Mouse (Mus musculus): ENCODE measurements around the gene Tgoln1.

Tgoln1 gene

DNA sequence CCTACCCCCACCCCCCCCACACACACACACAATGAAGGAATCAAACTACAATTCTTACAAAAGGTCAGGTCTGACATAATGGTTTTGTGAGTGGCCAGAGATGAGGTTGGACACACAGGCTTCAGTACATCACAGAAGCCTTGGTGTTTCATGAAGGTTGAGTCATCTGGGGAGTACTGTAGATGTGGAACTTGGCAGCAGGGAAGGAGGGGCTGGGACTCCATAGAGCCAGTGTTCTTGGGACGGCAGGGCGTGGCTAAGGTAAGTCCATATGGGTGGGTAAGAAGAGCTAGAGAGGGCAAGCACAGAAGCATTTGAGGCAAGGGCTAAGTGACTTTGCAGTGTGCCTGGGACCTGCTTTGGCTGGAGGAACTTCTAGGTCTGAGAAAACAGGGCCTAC is 12.7 kb downstream of the Tgoln1 start:
- in situ Hi-C loops (cut with MboI; ENCODE audit: low pct_unique_long_range_greater_than_20kb in 1 of 2, low sequenced_read_pairs in 2 of 2, unreplicated experiment in 1 of 2) = no loop called here

DNA sequence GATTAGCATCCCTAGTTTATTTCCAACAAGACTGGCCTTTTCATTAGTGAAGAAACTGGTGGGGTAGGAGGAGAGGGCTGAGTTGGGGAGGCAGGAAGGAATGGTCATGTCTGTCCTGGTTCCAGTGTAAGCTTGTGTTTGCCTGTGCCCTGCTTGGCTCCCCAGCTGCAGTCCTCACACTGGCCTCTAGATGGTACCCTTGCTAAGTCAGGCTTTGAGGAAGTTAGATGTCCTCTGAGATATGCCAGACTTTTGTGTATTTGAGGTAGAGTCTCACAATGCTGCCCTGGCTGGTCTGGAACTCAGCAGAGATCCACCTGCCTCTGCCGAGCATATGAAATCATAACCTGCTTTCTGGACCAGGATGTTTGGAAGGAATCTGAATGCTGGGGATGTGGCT is 15.1 kb downstream of the Tgoln1 start:
- in situ Hi-C loops (cut with MboI; ENCODE audit: low pct_unique_long_range_greater_than_20kb in 1 of 2, low sequenced_read_pairs in 2 of 2, unreplicated experiment in 1 of 2) = no loop called here

DNA sequence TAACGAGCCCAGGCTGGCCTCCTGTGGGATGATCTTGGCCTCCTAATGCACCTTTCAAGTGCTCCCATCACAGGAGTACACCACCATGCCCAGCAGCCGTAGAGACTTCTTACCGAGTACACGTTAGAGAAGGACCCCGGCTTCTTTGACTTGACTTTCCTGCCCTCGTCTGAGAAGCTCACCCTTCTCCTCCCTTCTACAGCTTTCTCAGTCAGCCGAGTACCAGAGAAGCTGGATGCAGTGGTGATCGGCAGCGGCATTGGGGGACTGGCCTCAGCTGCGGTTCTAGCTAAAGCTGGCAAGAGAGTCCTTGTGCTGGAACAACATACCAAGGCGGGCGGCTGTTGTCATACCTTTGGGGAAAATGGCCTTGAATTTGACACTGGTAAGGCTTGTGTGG is 16.0 kb downstream of the Tgoln1 start:
- in situ Hi-C loops (cut with MboI; ENCODE audit: low pct_unique_long_range_greater_than_20kb in 1 of 2, low sequenced_read_pairs in 2 of 2, unreplicated experiment in 1 of 2) = no loop called here

DNA sequence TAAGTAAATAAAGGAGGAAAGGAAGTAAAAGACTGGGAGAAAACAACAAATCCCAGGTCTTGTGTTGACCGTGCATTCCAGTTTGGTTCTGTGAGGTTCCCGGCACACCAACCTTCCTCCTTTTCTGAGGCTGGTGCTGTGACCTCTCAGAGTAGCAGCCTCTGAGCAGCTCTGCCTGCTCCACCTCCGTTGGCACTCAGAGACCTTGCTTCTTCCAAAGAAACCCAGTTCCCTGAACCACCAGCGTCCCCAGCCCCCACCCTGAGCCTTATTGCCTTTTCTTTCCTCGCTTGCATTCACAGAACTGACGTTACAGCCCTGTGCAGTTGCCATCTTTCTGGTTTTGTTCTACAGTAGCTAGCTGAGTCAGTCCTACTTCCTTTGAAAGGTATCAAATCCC is 16.6 kb downstream of the Tgoln1 start:
- in situ Hi-C loops (cut with MboI; ENCODE audit: low pct_unique_long_range_greater_than_20kb in 1 of 2, low sequenced_read_pairs in 2 of 2, unreplicated experiment in 1 of 2) = no loop called here

DNA sequence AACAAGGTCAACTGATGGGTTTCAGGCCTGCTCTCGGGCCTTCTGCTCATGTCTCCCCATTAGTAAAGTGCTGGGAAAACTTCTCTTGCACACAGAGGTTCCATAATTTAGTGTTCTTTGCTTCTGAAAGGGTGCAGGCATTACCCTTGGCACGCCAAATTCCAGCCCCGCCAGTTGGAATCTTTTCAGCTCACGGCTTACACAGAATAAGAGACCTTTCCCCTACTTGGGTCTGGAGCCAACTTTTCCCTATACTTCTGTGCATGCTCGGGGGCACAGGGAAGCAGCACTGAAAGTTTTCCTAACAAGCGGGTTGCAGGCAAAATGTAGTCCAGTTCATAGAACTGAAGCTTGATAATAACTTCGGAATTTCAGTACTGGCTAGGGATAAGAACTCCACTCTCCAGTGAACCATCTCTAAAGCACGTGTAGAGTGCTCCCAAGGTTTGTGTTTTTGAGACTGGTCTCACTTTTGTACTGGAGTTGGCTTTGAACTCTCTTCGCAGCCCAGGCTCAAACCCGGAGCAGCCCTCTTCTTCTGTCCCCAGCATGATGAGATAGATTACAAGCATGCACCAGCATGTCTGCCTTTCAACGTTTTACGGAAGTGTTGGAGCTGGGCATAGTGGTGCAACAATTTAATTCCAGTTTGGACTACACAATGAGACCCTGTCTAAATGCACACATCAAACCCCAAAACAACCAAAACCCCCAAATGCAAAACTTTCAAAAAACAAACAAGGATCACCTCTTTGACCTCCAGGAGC is 17.8 kb downstream of the Tgoln1 start:
- in situ Hi-C loops (cut with MboI; ENCODE audit: low pct_unique_long_range_greater_than_20kb in 1 of 2, low sequenced_read_pairs in 2 of 2, unreplicated experiment in 1 of 2) = no loop called here

DNA sequence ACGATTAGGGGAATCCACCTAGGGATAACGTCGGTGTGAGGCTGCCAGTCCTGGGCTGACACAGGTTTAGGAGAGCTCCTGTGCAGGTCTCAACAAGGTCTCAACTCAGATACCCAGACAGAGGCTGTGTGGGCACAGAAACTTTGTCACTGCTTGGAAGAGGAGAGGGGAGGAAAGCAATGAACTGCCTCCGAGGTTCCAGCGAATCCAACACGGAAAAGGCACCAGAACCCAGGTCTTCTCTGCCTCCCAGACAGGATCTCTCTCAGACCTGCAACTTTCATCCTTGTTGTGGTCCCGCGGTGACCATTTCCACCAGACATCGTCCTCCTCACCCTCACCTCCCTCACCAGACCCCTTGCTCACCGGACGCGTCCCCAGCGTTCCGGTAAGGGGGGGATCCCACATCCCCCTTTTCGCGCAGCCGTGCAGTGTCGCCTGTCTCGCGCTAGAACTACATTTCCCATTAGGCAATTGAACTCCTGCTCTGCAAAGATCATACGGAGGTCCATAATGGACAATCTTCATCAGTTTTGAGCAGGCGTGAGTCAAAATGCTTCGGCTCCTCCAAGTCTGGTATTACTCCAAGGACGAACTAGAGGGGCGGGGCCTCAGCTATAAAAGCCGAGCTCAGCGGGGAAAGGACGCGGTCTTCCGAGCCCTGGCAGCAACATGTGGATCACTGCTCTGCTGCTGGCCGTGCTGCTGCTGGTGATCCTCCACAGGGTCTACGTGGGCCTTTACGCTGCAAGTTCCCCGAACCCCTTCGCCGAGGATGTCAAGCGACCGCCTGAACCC is 18.6 kb downstream of the Tgoln1 start, which contains the start of the genes Elmod3 and Retsat:
Elmod3 (minus strand) TSS at position 458 of the 798 bp plus-strand sequence.
Retsat (plus strand) TSS at position 520 of the 798 bp plus-strand sequence.
- in situ Hi-C loops (cut with MboI; ENCODE audit: low pct_unique_long_range_greater_than_20kb in 1 of 2, low sequenced_read_pairs in 2 of 2, unreplicated experiment in 1 of 2) = no loop called here

DNA sequence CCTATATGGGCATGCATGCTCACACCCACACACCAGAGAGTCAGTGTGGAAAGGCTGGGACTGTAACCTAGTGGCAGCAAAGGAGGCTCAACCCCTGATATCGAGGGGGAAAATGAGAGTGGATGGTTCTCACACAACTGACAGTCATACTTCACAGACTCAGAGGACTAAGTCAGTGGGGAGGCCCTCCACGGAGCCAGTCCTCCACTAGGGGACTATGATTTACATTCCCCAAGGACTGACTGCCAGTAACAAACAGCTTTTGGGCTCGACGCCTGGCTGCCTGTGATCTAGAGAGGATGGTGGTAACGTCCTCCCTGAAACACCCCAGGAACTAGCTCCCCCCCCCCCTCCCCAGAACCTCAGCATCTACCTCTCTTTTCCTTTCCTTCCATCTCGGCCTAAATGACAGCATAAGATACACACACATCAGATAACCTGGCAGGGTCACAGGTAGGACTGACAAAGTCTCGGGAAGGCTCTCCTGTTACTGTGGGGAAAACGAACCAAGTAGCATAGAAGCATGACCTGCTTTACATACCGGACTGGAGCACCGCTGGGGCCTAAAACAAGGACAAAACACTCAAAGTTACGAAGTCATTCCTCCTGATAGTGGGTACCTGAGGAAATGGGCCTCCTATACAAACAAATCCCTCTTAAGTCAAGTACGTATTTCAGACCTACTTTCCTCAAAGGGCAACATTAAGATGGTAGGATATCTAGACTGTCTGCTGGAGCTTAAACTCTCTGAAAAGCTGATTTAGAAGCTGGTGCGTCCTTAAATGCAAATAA is 19.5 kb downstream of the Tgoln1 start:
- in situ Hi-C loops (cut with MboI; ENCODE audit: low pct_unique_long_range_greater_than_20kb in 1 of 2, low sequenced_read_pairs in 2 of 2, unreplicated experiment in 1 of 2) = no loop called here

DNA sequence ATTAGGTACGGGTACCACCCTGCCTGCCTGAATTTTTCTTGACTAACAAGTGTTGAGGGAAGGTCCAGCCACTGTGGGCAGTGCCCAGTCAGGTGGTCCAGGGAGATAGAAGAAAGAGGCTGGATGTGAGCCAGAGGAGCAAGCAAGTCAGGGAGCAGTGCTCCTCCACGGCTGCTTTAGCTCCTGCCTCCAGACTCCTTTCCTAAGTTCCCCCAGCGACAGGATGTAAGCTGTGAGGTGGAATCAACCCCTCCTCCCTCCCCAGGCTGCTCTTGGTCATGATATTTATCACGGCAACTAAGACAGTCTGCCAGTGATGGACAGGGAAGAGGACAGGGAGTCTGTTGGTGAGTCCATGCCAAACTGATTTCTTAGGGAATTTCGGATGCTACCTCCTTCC is 22.9 kb downstream of the Tgoln1 start:
- in situ Hi-C loops (cut with MboI; ENCODE audit: low pct_unique_long_range_greater_than_20kb in 1 of 2, low sequenced_read_pairs in 2 of 2, unreplicated experiment in 1 of 2) = no loop called here

DNA sequence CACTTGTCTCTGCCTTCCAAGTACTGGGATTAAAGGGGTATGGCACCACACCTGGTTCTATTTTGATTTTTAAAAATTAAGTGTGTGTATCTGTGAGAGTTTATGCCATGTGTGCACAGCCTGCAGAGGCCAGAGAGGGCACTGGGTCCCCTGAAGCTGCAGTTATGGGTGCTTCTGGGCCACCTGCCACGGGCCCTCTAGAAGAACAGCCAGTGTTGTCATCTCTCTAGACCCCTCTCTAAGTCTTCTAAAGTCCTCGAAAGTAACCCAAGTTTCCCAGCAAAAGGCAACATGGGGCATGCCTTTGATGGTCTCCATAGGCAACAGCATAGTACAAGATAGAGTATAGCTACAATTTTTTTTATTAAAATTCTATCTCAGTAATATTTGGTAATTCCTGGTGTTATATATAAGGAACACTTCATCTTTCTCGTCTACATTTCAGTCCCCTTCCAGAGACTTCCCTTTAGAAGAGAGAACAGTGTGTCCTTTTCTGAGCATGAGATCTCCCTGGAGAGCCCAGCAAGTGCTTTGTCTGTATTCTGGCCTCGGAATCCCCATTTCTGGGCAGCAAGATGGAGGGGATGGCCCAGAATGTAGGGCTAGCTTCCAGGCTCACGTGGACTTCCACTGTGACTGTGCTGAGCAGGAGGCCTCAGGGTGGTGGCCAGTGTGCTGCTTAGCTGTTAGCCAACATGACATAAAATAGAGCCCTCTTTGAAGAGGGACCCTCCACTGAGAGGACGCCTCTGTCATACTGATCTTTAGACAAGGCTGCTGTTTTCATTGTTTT is 23.6 kb downstream of the Tgoln1 start:
- in situ Hi-C loops (cut with MboI; ENCODE audit: low pct_unique_long_range_greater_than_20kb in 1 of 2, low sequenced_read_pairs in 2 of 2, unreplicated experiment in 1 of 2) = no loop called here

DNA sequence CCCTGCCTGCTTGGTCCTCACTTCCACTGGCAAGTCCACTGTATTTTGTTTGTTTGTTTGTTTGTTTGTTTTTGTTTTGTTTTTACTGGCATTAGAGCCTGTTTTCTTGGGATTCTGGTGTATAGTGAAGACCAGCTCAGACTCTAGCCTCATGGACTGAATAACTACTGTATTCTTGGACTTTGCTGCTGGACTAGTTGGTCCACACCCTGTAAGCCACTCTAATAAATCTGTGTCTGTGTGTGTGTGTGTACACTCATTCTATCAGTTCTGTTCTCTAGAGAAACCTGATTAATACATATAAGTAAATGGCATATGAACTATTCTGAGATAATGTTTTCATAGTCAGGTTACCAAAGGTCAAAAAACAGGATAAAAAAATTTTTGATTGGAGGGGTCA is 26.7 kb downstream of the Tgoln1 start:
- in situ Hi-C loops (cut with MboI; ENCODE audit: low pct_unique_long_range_greater_than_20kb in 1 of 2, low sequenced_read_pairs in 2 of 2, unreplicated experiment in 1 of 2) = no loop called here

DNA sequence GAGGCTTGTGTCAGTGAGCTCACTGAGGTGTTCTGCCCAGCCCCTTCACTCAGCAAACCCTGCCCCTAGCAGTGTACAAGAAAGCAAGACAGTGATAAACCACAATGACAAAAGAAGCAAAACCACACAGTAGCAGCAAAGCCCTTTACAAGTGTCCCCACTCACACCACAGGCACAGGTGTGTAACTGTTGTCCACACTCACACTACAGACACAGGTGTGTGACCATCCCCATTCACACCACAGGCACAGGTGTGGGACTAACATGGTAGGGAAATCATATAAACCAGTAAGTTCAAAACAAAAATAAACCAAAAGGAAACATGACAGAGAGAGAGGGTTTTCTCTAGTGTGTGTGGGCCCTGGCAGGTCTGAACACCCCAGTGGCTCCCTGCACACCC is 28.5 kb downstream of the Tgoln1 start:
- in situ Hi-C loops (cut with MboI; ENCODE audit: low pct_unique_long_range_greater_than_20kb in 1 of 2, low sequenced_read_pairs in 2 of 2, unreplicated experiment in 1 of 2) = no loop called here

DNA sequence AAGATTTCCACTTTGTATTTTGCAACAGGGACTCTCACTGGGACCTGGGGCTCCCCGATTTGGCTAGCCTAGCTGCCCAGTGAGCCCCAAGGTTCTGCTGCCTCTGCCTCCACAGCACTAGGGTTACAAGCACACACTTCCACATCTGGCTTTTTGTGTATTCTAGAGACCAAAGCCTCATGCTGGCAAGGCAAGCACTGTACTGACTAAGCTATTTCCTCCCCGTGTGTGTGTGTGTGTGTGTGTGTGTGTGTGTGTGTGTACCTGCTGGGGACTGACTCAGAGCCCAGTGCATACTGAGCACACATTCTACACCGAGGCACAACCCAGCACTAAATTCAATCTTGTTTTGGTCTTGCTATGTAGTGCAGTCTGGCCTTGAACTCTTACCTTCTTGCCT is 30.1 kb downstream of the Tgoln1 start:
- in situ Hi-C loops (cut with MboI; ENCODE audit: low pct_unique_long_range_greater_than_20kb in 1 of 2, low sequenced_read_pairs in 2 of 2, unreplicated experiment in 1 of 2) = no loop called here

DNA sequence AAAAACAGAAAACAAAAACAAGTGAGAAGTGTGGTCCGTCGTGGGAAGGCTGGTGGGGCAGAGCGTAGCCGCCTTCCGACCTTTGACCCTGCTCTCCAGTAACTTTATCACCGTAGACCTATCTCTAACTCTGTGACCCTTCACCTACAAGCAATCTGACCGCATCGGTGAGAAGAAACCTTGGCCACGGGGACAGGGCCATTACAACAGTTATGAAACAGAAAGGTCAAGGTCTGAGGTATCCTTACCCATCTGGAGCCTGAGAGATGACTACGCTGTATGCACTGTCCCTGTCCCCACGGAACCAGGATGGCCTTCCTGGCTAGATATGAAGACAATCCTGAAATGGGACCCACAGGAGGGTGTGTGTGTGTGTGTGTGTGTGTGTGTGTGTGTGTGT is 32.6 kb downstream of the Tgoln1 start:
- in situ Hi-C loops (cut with MboI; ENCODE audit: low pct_unique_long_range_greater_than_20kb in 1 of 2, low sequenced_read_pairs in 2 of 2, unreplicated experiment in 1 of 2) = no loop called here

DNA sequence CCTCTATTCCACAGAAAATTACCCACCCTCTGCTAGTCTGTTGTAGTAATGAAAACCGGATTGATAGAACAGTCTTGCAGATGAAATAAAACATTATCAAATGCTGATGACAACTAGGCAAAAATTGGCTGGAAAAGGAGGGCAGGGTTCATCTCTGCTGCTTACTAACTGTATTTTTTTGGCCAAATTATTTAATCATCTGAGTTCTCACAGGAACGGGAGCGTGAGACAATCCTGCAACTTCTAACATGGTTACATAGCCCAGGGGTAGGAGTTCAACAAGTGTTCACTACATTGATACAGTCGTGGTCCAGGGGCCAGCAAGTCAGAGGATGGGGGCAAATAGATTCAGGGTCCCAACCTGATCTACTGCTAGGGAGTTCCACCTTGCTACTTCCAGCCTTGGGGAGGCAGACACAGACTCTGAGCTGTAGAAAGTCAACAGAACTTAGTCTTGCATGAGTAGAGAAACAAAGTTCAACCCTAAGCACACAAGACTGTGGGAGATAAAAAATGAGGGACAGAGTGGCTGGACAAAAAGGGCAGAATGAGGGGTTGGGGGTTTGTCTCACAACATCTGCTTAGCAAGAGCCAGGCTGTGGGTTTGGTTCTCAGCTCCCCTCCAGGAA is 33.5 kb downstream of the Tgoln1 start:
- in situ Hi-C loops (cut with MboI; ENCODE audit: low pct_unique_long_range_greater_than_20kb in 1 of 2, low sequenced_read_pairs in 2 of 2, unreplicated experiment in 1 of 2) = no loop called here

DNA sequence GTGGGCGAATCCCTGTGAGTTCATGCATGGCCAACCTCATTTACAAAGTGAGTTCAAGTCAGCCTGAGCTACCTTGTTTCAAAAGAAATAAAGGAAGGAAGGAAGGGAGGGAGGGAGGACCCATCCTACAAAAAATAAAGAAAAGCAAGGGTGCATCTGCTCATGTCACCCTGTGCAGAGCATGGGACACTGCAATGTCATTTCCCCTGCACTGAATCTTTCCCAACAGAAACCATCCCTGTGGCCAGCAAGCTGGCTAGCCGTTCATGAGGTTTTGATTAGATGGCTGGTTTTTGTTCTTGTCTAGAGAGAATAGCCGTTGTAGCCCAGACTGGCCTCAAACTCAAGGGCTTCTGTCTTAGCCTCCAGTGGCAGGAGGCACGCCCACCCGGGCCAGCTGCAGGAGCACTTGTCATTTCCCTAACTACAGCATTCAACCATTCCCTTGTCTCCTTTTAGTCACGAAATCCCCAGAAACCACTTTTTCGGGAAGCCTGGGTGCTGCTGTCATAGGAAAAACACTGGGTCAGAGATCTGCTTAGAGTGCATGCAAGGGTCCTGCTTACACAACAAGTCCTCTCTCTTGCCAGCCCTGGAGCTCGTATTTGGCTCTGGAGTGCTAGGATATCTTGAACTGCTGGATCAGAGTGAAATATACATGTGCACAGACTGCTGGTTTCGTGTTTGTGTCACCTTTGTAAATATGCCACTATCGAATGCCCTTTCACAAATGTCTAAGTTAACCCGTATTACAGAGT is 35.0 kb downstream of the Tgoln1 start:
- in situ Hi-C loops (cut with MboI; ENCODE audit: low pct_unique_long_range_greater_than_20kb in 1 of 2, low sequenced_read_pairs in 2 of 2, unreplicated experiment in 1 of 2) = no loop called here

DNA sequence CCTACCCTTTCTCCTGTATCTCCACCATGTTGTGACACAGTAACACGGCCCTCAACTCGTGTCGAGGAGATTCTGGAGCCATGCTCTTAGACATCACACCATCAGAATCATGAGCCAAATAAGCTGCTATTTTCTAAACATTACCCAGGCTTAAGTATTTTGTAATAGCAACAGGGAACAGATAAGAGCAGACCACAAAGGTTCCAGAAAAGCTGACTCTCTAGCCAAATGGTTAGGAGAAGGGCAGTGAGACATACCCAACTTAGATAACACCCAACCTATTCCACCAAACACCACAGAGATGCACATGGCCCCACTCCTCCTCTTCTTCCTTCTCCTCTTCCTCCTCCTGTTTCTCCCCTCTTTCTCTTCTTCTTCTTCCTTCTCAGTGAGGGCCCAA is 40.8 kb downstream of the Tgoln1 start:
- in situ Hi-C loops (cut with MboI; ENCODE audit: low pct_unique_long_range_greater_than_20kb in 1 of 2, low sequenced_read_pairs in 2 of 2, unreplicated experiment in 1 of 2) = no loop called here

DNA sequence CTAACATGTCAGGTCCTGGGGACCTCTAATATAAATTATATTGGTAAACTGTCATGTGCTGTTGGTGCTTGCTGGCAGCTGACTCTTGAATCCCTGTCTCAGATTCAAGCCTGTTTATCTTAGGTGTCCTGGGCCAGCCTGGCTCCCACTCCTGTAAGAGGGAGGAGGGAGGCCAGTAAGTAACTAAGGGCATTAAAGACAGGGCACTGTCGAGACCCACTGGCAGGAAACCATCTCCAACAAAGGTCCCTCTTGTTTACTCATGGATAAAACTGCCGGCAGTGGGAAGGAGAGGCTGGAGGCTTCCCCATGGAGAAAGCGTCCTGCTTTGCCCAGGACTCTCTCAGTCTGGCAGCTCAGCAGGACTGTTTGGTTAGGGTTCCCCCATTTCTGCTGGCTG is 45.0 kb downstream of the Tgoln1 start:
- in situ Hi-C loops (cut with MboI; ENCODE audit: low pct_unique_long_range_greater_than_20kb in 1 of 2, low sequenced_read_pairs in 2 of 2, unreplicated experiment in 1 of 2) = loop anchor here in 1 of 2 experiments (5.0 to 25.0 kb wide), 2 partner anchors 35 to 265 kb away; no protein-coding TSS in a partner anchor

All from mouse embryonic stem cell (cell line).